32 mouse cellular contexts compared by ENCODE assay signal in the genomic region with DNA sequence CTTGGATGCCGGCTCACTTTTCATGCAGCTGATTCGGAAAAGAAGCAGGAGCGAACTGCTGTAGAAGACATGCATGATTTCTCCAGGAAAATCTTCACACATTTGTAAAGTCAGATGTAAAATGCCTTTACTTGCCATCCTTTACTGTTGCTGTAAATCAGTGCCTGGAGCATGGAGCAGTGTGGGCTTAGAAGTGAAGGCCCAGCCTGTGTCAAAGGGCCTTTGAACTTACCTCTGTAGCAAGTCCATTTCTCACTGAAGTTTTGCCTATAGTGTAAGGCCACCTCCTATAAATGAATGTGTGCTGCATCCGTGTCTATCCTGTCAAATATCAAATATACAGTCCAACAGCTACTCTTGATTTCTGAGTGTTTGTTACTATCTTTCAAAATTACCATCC.
"Had no signal": no experiment of that assay in that cellular context is flagged by ENCODE, and none has a peak within 500 bp of the region (broad histone marks: within the 10 kb centered on the region; RNA-seq: fewer than 3 reads in every experiment).

No protein-coding gene starts in this region.

- ATAC-seq: hindbrain, embryonic 16.5 days; hindbrain, postnatal 0 days; inflammation-experienced regulatory T-cells, adult 6 months; intestine, embryonic 15.5 days; intestine, embryonic 16.5 days; intestine, postnatal 0 days had no signal

- H3K27me3 ChIP-seq: heart, embryonic 12.5 days; heart, embryonic 13.5 days; heart, embryonic 15.5 days; hindbrain, embryonic 12.5 days; hindbrain, embryonic 13.5 days; hindbrain, embryonic 15.5 days; intestine, embryonic 15.5 days had no signal

- H3K9ac ChIP-seq: heart, embryonic 12.5 days; heart, embryonic 13.5 days; heart, embryonic 15.5 days; hindbrain, embryonic 12.5 days; hindbrain, embryonic 13.5 days; hindbrain, embryonic 14.5 days; hindbrain, embryonic 15.5 days; intestine, embryonic 15.5 days had no signal

- H3K4me1 ChIP-seq: heart, embryonic 10.5 days; heart, embryonic 12.5 days; heart, embryonic 13.5 days; heart, embryonic 15.5 days; hindbrain, embryonic 10.5 days; hindbrain, embryonic 12.5 days; intestine, embryonic 15.5 days had no signal

- H3K4me3 ChIP-seq: heart, adult 2 months; heart, embryonic 10.5 days; heart, embryonic 12.5 days; heart, embryonic 13.5 days; heart, embryonic 15.5 days; hindbrain, embryonic 10.5 days; hindbrain, embryonic 12.5 days; hindbrain, embryonic 13.5 days; hindbrain, embryonic 15.5 days; intestine, embryonic 15.5 days; layer of hippocampus, adult 2 months; left cerebral cortex, adult 2 months had no signal

- H3K36me3 ChIP-seq: heart, embryonic 10.5 days; heart, embryonic 12.5 days; heart, embryonic 13.5 days; heart, embryonic 15.5 days; hindbrain, embryonic 10.5 days; hindbrain, embryonic 12.5 days; hindbrain, embryonic 13.5 days; hindbrain, embryonic 15.5 days; intestine, embryonic 15.5 days had no signal

- H3K4me2 ChIP-seq: heart, embryonic 11.5 days; heart, embryonic 12.5 days; heart, embryonic 13.5 days; heart, embryonic 15.5 days; hindbrain, embryonic 12.5 days; hindbrain, embryonic 13.5 days; hindbrain, embryonic 14.5 days; hindbrain, embryonic 15.5 days; intestine, embryonic 15.5 days had no signal

- H3K9me3 ChIP-seq: heart, embryonic 10.5 days; heart, embryonic 12.5 days; heart, embryonic 13.5 days; heart, embryonic 15.5 days; hindbrain, embryonic 10.5 days; hindbrain, embryonic 12.5 days; hindbrain, embryonic 13.5 days; hindbrain, embryonic 15.5 days; intestine, embryonic 15.5 days had no signal

- H3K27ac ChIP-seq: heart, adult 2 months; heart, embryonic 10.5 days; heart, embryonic 13.5 days; heart, embryonic 15.5 days; hindbrain, embryonic 10.5 days; hindbrain, embryonic 12.5 days; hindbrain, embryonic 13.5 days; hindbrain, embryonic 14.5 days; hindbrain, embryonic 15.5 days; hindbrain, postnatal 0 days; intestine, embryonic 15.5 days; layer of hippocampus, adult 2 months; left cerebral cortex, adult 2 months had no signal

- DNase-seq: heart, adult 18-20 months; heart, adult 2 months; heart, postnatal 10 days; heart, postnatal 14 days; heart, postnatal 36 days; heart, postnatal 4 days; kidney, adult 11 months; kidney, adult 18-20 months; kidney, postnatal 10 days; kidney, postnatal 14 days; kidney, postnatal 25 days; kidney, postnatal 4 days; layer of hippocampus, adult 9-11 months; layer of hippocampus, postnatal 36 days had no signal
